Mouse (Mus musculus) CH12.LX (cell line): ENCODE results near the gene Mybpc3. TPM values are rescaled to one million over a fixed set of nuclear protein-coding genes. Genes with fewer than 3 reads are reported as not detected.

Experiments used
- DNase-seq: peaks from one replicate; pipeline ENCODE4 v3.0.0-alpha.2; 2013; ENCODE audit errors: extremely low read depth
- H3K27ac ChIP-seq: 2 replicates; pipeline ENCODE4 v1.5.1; 2012; ENCODE audit warnings: low read depth, mild to moderate bottlenecking, control low read depth, moderate library complexity; ENCODE audit not compliant: insufficient read depth
- H3K27me3 ChIP-seq: replicated peaks from 2 replicates; pipeline ENCODE3; 2012; ENCODE audit warnings: inconsistent platforms
- H3K36me3 ChIP-seq, 2 experiments: replicated peaks in 1 of 2; 2 replicates each; pipeline versions ENCODE3 to v1.6.1; 2012; ENCODE audit warnings: inconsistent platforms in 1 of 2, low read length in 1 of 2, mild to moderate bottlenecking in 1 of 2, mixed read lengths in 1 of 2, moderate library complexity in 1 of 2; ENCODE audit not compliant: control insufficient read depth in 1 of 2, insufficient read depth in 1 of 2
- H3K4me1 ChIP-seq, 2 experiments: 2 replicates each; pipeline ENCODE4 v1.6.1; 2012; ENCODE audit warnings: inconsistent platforms in 1 of 2, moderate library complexity in 1 of 2; ENCODE audit not compliant: insufficient read depth in 2 of 2, control insufficient read depth in 1 of 2
- H3K4me2 ChIP-seq: 2 replicates; pipeline ENCODE4 v1.6.1; 2012; ENCODE audit warnings: low read depth, mild to moderate bottlenecking, control low read depth; ENCODE audit not compliant: poor library complexity, insufficient read depth, severe bottlenecking
- H3K4me3 ChIP-seq, 3 experiments: fragments of 150-350 bp in 1 of 3; sonication (generic) in 1 of 3; replicated peaks in 1 of 3; 2 replicates each; pipeline versions ENCODE3 to v1.5.1; 2011 to 2012; ENCODE audit warnings: low read depth in 2 of 3, low read length in 2 of 3, mild to moderate bottlenecking in 2 of 3, moderate library complexity in 2 of 3, control low read depth in 1 of 3, improper control_type of control experiment in 1 of 3, inconsistent platforms in 1 of 3, mixed read lengths in 1 of 3; ENCODE audit not compliant: poor library complexity in 1 of 3
- H3K79me2 ChIP-seq: replicated peaks from 2 replicates; pipeline ENCODE4 v1.6.1; 2012; ENCODE audit warnings: mild to moderate bottlenecking, moderate library complexity; ENCODE audit not compliant: control insufficient read depth, poor library complexity, insufficient read depth, severe bottlenecking; ENCODE audit errors: extremely low read depth
- H3K9ac ChIP-seq: 2 replicates; pipeline ENCODE4 v1.6.1; 2012; ENCODE audit warnings: low read depth, mild to moderate bottlenecking, control low read depth, moderate library complexity; ENCODE audit not compliant: insufficient read depth
- H3K9me3 ChIP-seq: replicated peaks from 2 replicates; pipeline ENCODE3; 2012; ENCODE audit warnings: low read length, inconsistent platforms, mixed read lengths
- BHLHE40 ChIP-seq: IDR thresholded peaks from 2 replicates; pipeline ENCODE4 v1.6.1; 2011; ENCODE audit warnings: mild to moderate bottlenecking, low read depth, low read length, improper control_type of control experiment
- CTCF ChIP-seq, 2 experiments: IDR thresholded peaks in 1 of 2; conservative IDR thresholded peaks in 1 of 2; 2 replicates each; pipeline ENCODE4 v1.5.1; 2011 to 2012; ENCODE audit warnings: low read depth in 2 of 2, low read length in 2 of 2, improper control_type of control experiment in 1 of 2, inconsistent platforms in 1 of 2, mild to moderate bottlenecking in 1 of 2, moderate library complexity in 1 of 2
- EP300 ChIP-seq: IDR thresholded peaks from 2 replicates; pipeline ENCODE4 v1.6.1; 2011; ENCODE audit warnings: low read length, improper control_type of control experiment
- ETS1 ChIP-seq: conservative IDR thresholded peaks from 2 replicates; pipeline ENCODE4 v1.6.1; 2012; ENCODE audit warnings: low read depth, mild to moderate bottlenecking, inconsistent platforms, low read length, improper control_type of control experiment, moderate library complexity
- GABPA ChIP-seq: IDR thresholded peaks from 2 replicates; pipeline ENCODE4 v1.6.1; 2012; ENCODE audit warnings: low read depth, low read length, improper control_type of control experiment, inconsistent platforms; ENCODE audit not compliant: insufficient replicate concordance
- IRF4 ChIP-seq: IDR thresholded peaks from 2 replicates; pipeline ENCODE4 v1.6.1; 2014; ENCODE audit warnings: low read depth, mild to moderate bottlenecking, inconsistent platforms, low read length, improper control_type of control experiment
- JUN ChIP-seq: IDR thresholded peaks from 2 replicates; pipeline ENCODE4 v1.6.1; 2011; ENCODE audit warnings: low read depth, mild to moderate bottlenecking, low read length, improper control_type of control experiment, moderate library complexity; ENCODE audit not compliant: insufficient read depth
- MAZ ChIP-seq: IDR thresholded peaks from 2 replicates; pipeline ENCODE4 v1.6.1; 2012; ENCODE audit warnings: low read depth, mild to moderate bottlenecking, inconsistent platforms, low read length, improper control_type of control experiment, moderate library complexity
- MYC ChIP-seq: IDR thresholded peaks from 2 replicates; pipeline ENCODE4 v1.6.1; 2011; ENCODE audit warnings: low read depth, mild to moderate bottlenecking, improper control_type of control experiment, low read length
- NRF1 ChIP-seq: IDR thresholded peaks from 2 replicates; pipeline ENCODE4 v1.6.1; 2014; ENCODE audit warnings: low read depth, mild to moderate bottlenecking, inconsistent platforms, low read length, improper control_type of control experiment, moderate library complexity
- POLR2A ChIP-seq: IDR thresholded peaks from 2 replicates; pipeline ENCODE4 v1.6.1; 2011; ENCODE audit warnings: low read depth, mild to moderate bottlenecking, improper control_type of control experiment, low read length
- RCOR1 ChIP-seq: conservative IDR thresholded peaks from 2 replicates; pipeline ENCODE4 v1.6.1; 2012; ENCODE audit warnings: low read depth, mild to moderate bottlenecking, inconsistent platforms, low read length, improper control_type of control experiment
- SIN3A ChIP-seq: IDR thresholded peaks from 2 replicates; pipeline ENCODE4 v1.6.1; 2012; ENCODE audit warnings: low read length, improper control_type of control experiment, inconsistent platforms
- TBP ChIP-seq: conservative IDR thresholded peaks from 2 replicates; pipeline ENCODE4 v1.6.1; 2011; ENCODE audit warnings: low read depth, low read length, improper control_type of control experiment
- TCF12 ChIP-seq: IDR thresholded peaks from 2 replicates; pipeline ENCODE4 v1.6.1; 2014; ENCODE audit warnings: low read depth, mild to moderate bottlenecking, inconsistent platforms, low read length, improper control_type of control experiment
- USF1 ChIP-seq: IDR thresholded peaks from 2 replicates; pipeline ENCODE4 v1.6.1; 2014; ENCODE audit warnings: low read depth, mild to moderate bottlenecking, inconsistent platforms, low read length, improper control_type of control experiment
- ZKSCAN1 ChIP-seq: IDR thresholded peaks from 2 replicates; pipeline ENCODE4 v1.6.1; 2012; ENCODE audit warnings: low read depth, inconsistent platforms, low read length, improper control_type of control experiment, borderline replicate concordance
- dilution Hi-C: fragments of 300-500 bp; cut with MboI; formaldehyde crosslinking; loops from 2 replicates; pipeline ENCODE4 v1.14.3; 2020; ENCODE audit warnings: low sequenced_read_pairs; ENCODE audit not compliant: extremely low pct_unique_long_range_greater_than_20kb, extremely low pct_ligation_motif_present
- in situ Hi-C: fragments of 300-500 bp; cut with MboI; formaldehyde crosslinking; loops from 3 replicates; pipeline ENCODE4 v1.14.3; 2019; ENCODE audit warnings: low sequenced_read_pairs, low pct_ligation_motif_present, low pct_unique_long_range_greater_than_20kb, mixed read lengths
- polyA plus RNA-seq: library from polyadenylated mRNA; unstranded; fragments of >175 nt; gene quantifications from 2 replicates; pipeline ENCODE4 v1.2.1, GENCODE M21; 2012; ENCODE audit warnings: low read depth; ENCODE audit not compliant: insufficient read length
- total RNA-seq, 2 experiments: library from RNA; depleted of rRNA; stranded (reverse); fragments of 300-350 nt in 1 of 2; fragments of >200 nt in 1 of 2; gene quantifications; 2 replicates each; pipeline ENCODE4 v1.2.3; 2012 to 2014

Mybpc3 gene
- total and polyA plus RNA-seq, 3 experiments: 0.04 to 0.27 (median 0.07) TPM

DNA sequence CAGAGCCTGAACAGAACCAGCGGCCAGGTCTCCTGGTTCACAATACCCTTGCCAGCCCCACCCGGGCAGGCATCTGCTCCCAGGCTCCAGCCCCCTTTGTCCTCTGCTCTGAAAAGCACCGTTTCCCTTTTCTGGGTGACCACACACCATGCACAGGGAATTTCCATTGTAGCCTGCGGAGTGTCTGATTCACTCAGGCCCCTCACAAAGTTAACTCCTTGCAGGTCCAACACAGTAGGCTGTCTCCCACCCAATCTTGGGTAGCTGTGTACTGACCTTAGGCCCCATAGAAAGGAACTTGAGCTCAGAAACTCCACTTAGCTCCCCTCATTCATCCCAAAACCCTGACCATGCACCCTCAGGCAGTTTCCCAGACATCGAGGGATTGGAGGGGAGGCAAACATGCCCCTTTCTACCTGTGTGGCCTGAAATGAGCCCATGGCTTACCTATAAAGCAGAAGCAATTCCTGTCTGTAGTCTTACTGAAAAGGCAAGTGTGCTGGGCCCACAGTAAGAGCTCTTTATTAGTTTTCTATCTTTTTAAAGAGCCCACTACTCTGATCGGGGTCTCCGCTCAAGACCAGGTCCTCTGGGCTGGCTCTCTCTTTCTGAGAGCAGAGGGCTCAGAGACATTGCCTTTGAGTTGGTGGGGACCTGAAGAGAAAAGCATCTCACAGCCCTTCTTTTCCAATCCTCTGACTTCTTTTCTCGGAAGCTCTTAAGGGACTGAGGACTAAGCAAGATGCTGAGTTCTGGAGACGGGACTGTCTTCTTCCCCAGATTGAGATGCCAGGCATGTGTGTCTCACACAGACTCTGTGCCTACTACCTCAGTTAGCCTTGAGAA lies 31.3 kb upstream of the Mybpc3 start:
- Histone ChIP-seq H3K4me1 (peaks cover 31 to 70% of the 10 kb centered on the region in 2 experiments), H3K4me2 (no peak overlapping the region), H3K36me3 (no peaks in the 10 kb centered on the region), H3K9me3 (no peaks in the 10 kb centered on the region), H3K9ac (no peak overlapping the region), H3K4me3 (no peak overlapping the region), H3K27me3 (no peaks in the 10 kb centered on the region), H3K27ac (no peak overlapping the region), H3K79me2 (no peaks in the 10 kb centered on the region)
- in situ Hi-C loops (no loop called here), dilution Hi-C loops (no loop called here)
- no peak for DNase-seq
- TF ChIP-seq TBP (no peak), ZKSCAN1 (no peak), MAZ (no peak), TCF12 (no peak), GABPA (no peak), RCOR1 (no peak), JUN (no peak), BHLHE40 (no peak), MYC (no peak), SIN3A (no peak), USF1 (no peak), EP300 (peak; percentile 17; the same call in 1 of the 2 replicates), ETS1 (no peak), NRF1 (no peak), IRF4 (0 out of 2 replicates have a peak, but pooled peaks have one; percentile 26)

GRCm38 (mm10) chr2:91087453-91087852 lies 30.5 kb upstream of the Mybpc3 start:
- no peak for TF ChIP-seq POLR2A
- TF ChIP-seq CTCF (conservative IDR thresholded peaks at IDR 0.05 in 1 of 2, IDR thresholded peaks at IDR 0.05 in 1 of 2; ENCODE audit: low read depth in 2 of 2, low read length in 2 of 2): no peak
- no peak for TF ChIP-seq MAZ
- no peak for TF ChIP-seq TCF12
- H3K36me3 ChIP-seq: no peaks in the 10 kb centered on the region
- no peaks in the 10 kb centered on the region for H3K9me3 ChIP-seq
- no peak for DNase-seq
- no peak overlapping the region for H3K4me2 ChIP-seq
- H3K27me3 ChIP-seq: no peaks in the 10 kb centered on the region
- H3K4me3 ChIP-seq: no peak overlapping the region
- H3K9ac ChIP-seq: no peak overlapping the region
- no peak overlapping the region for H3K27ac ChIP-seq
- in situ Hi-C loops (no loop called here), dilution Hi-C loops (no loop called here)
- H3K79me2 ChIP-seq: no peaks in the 10 kb centered on the region
- peaks cover 24 to 69% of the 10 kb centered on the region in 2 experiments for H3K4me1 ChIP-seq
